Mouse (Mus musculus) CH12.LX (cell line): ENCODE data around the gene Sestd1. TPM values are rescaled to one million over a fixed set of nuclear protein-coding genes. Genes with fewer than 3 reads are reported as not detected.

Experiments
- DNase-seq: peaks from one replicate; pipeline ENCODE4 v3.0.0-alpha.2; 2013; ENCODE audit errors: extremely low read depth
- H3K27ac ChIP-seq: 2 replicates; pipeline ENCODE4 v1.5.1; 2012; ENCODE audit warnings: low read depth, mild to moderate bottlenecking, control low read depth, moderate library complexity; ENCODE audit not compliant: insufficient read depth
- H3K27me3 ChIP-seq: replicated peaks from 2 replicates; pipeline ENCODE3; 2012; ENCODE audit warnings: inconsistent platforms
- H3K36me3 ChIP-seq, 2 experiments: replicated peaks in 1 of 2; 2 replicates each; pipeline versions ENCODE3 to v1.6.1; 2012; ENCODE audit warnings: inconsistent platforms in 1 of 2, low read length in 1 of 2, mild to moderate bottlenecking in 1 of 2, mixed read lengths in 1 of 2, moderate library complexity in 1 of 2; ENCODE audit not compliant: control insufficient read depth in 1 of 2, insufficient read depth in 1 of 2
- H3K4me1 ChIP-seq, 2 experiments: 2 replicates each; pipeline ENCODE4 v1.6.1; 2012; ENCODE audit warnings: inconsistent platforms in 1 of 2, moderate library complexity in 1 of 2; ENCODE audit not compliant: insufficient read depth in 2 of 2, control insufficient read depth in 1 of 2
- H3K4me2 ChIP-seq: 2 replicates; pipeline ENCODE4 v1.6.1; 2012; ENCODE audit warnings: low read depth, mild to moderate bottlenecking, control low read depth; ENCODE audit not compliant: poor library complexity, insufficient read depth, severe bottlenecking
- H3K4me3 ChIP-seq, 3 experiments: fragments of 150-350 bp in 1 of 3; sonication (generic) in 1 of 3; replicated peaks in 1 of 3; 2 replicates each; pipeline versions ENCODE3 to v1.5.1; 2011 to 2012; ENCODE audit warnings: low read depth in 2 of 3, low read length in 2 of 3, mild to moderate bottlenecking in 2 of 3, moderate library complexity in 2 of 3, control low read depth in 1 of 3, improper control_type of control experiment in 1 of 3, inconsistent platforms in 1 of 3, mixed read lengths in 1 of 3; ENCODE audit not compliant: poor library complexity in 1 of 3
- H3K79me2 ChIP-seq: replicated peaks from 2 replicates; pipeline ENCODE4 v1.6.1; 2012; ENCODE audit warnings: mild to moderate bottlenecking, moderate library complexity; ENCODE audit not compliant: control insufficient read depth, poor library complexity, insufficient read depth, severe bottlenecking; ENCODE audit errors: extremely low read depth
- H3K9ac ChIP-seq: 2 replicates; pipeline ENCODE4 v1.6.1; 2012; ENCODE audit warnings: low read depth, mild to moderate bottlenecking, control low read depth, moderate library complexity; ENCODE audit not compliant: insufficient read depth
- H3K9me3 ChIP-seq: replicated peaks from 2 replicates; pipeline ENCODE3; 2012; ENCODE audit warnings: low read length, inconsistent platforms, mixed read lengths
- BHLHE40 ChIP-seq: IDR thresholded peaks from 2 replicates; pipeline ENCODE4 v1.6.1; 2011; ENCODE audit warnings: mild to moderate bottlenecking, low read depth, low read length, improper control_type of control experiment
- CHD2 ChIP-seq: IDR thresholded peaks from 2 replicates; pipeline ENCODE4 v1.6.1; 2011; ENCODE audit warnings: low read length, improper control_type of control experiment
- EP300 ChIP-seq: IDR thresholded peaks from 2 replicates; pipeline ENCODE4 v1.6.1; 2011; ENCODE audit warnings: low read length, improper control_type of control experiment
- ETS1 ChIP-seq: conservative IDR thresholded peaks from 2 replicates; pipeline ENCODE4 v1.6.1; 2012; ENCODE audit warnings: low read depth, mild to moderate bottlenecking, inconsistent platforms, low read length, improper control_type of control experiment, moderate library complexity
- GABPA ChIP-seq: IDR thresholded peaks from 2 replicates; pipeline ENCODE4 v1.6.1; 2012; ENCODE audit warnings: low read depth, low read length, improper control_type of control experiment, inconsistent platforms; ENCODE audit not compliant: insufficient replicate concordance
- HCFC1 ChIP-seq: IDR thresholded peaks from 2 replicates; pipeline ENCODE4 v1.6.1; 2012; ENCODE audit warnings: low read depth, mild to moderate bottlenecking, inconsistent platforms, low read length, improper control_type of control experiment
- IRF4 ChIP-seq: IDR thresholded peaks from 2 replicates; pipeline ENCODE4 v1.6.1; 2014; ENCODE audit warnings: low read depth, mild to moderate bottlenecking, inconsistent platforms, low read length, improper control_type of control experiment
- JUN ChIP-seq: IDR thresholded peaks from 2 replicates; pipeline ENCODE4 v1.6.1; 2011; ENCODE audit warnings: low read depth, mild to moderate bottlenecking, low read length, improper control_type of control experiment, moderate library complexity; ENCODE audit not compliant: insufficient read depth
- JUND ChIP-seq: conservative IDR thresholded peaks from 2 replicates; pipeline ENCODE4 v1.6.1; 2011; ENCODE audit warnings: low read depth, low read length, improper control_type of control experiment
- MAX ChIP-seq: IDR thresholded peaks from 2 replicates; pipeline ENCODE4 v1.6.1; 2011; ENCODE audit warnings: low read length, improper control_type of control experiment
- MYC ChIP-seq: IDR thresholded peaks from 2 replicates; pipeline ENCODE4 v1.6.1; 2011; ENCODE audit warnings: low read depth, mild to moderate bottlenecking, improper control_type of control experiment, low read length
- NRF1 ChIP-seq: IDR thresholded peaks from 2 replicates; pipeline ENCODE4 v1.6.1; 2014; ENCODE audit warnings: low read depth, mild to moderate bottlenecking, inconsistent platforms, low read length, improper control_type of control experiment, moderate library complexity
- PAX5 ChIP-seq: IDR thresholded peaks from 2 replicates; pipeline ENCODE4 v1.6.1; 2012; ENCODE audit warnings: low read length, inconsistent platforms, mixed read lengths
- RAD21 ChIP-seq: IDR thresholded peaks from 2 replicates; pipeline ENCODE4 v1.6.1; 2011; ENCODE audit warnings: low read depth, mild to moderate bottlenecking, low read length, improper control_type of control experiment, moderate library complexity
- SIN3A ChIP-seq: IDR thresholded peaks from 2 replicates; pipeline ENCODE4 v1.6.1; 2012; ENCODE audit warnings: low read length, improper control_type of control experiment, inconsistent platforms
- UBTF ChIP-seq: IDR thresholded peaks from 2 replicates; pipeline ENCODE4 v1.6.1; 2012; ENCODE audit warnings: low read depth, mild to moderate bottlenecking, inconsistent platforms, low read length, improper control_type of control experiment, moderate library complexity
- dilution Hi-C: fragments of 300-500 bp; cut with MboI; formaldehyde crosslinking; loops from 2 replicates; pipeline ENCODE4 v1.14.3; 2020; ENCODE audit warnings: low sequenced_read_pairs; ENCODE audit not compliant: extremely low pct_unique_long_range_greater_than_20kb, extremely low pct_ligation_motif_present
- in situ Hi-C: fragments of 300-500 bp; cut with MboI; formaldehyde crosslinking; loops from 3 replicates; pipeline ENCODE4 v1.14.3; 2019; ENCODE audit warnings: low sequenced_read_pairs, low pct_ligation_motif_present, low pct_unique_long_range_greater_than_20kb, mixed read lengths
- polyA plus RNA-seq: library from polyadenylated mRNA; unstranded; fragments of >175 nt; gene quantifications from 2 replicates; pipeline ENCODE4 v1.2.1, GENCODE M21; 2012; ENCODE audit warnings: low read depth; ENCODE audit not compliant: insufficient read length
- total RNA-seq, 2 experiments: library from RNA; depleted of rRNA; stranded (reverse); fragments of 300-350 nt in 1 of 2; fragments of >200 nt in 1 of 2; gene quantifications; 2 replicates each; pipeline ENCODE4 v1.2.3; 2012 to 2014

The Sestd1 gene
- total and polyA plus RNA-seq, 3 experiments: not detected

DNA sequence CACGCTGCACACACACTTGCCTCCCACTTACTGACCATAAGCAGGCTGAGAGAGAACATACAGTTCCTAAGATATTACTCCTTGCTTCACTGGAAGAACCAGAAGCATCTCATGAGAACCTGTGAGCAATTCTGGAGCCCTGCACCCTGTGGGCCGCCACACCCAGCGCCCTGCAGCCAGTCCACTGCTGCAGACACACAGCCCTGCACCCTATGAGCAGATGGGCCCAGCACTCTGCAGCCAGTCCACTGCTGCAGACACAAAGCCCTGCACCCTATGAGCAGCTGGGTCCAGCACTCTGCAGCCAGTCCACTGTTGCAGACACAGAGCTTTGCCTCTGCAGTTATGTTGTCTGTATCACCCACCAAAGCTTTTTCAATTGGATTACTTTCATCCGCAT, 80.0 kb downstream of the Sestd1 start:
- in situ Hi-C loops: no loop called here
- no peak overlapping the region for H3K9ac ChIP-seq
- no peaks in the 10 kb centered on the region for H3K79me2 ChIP-seq
- no peaks in the 10 kb centered on the region for H3K4me1 ChIP-seq
- dilution Hi-C loops: no loop called here
- no peak for TF ChIP-seq NRF1
- no peak for TF ChIP-seq MAX
- TF ChIP-seq BHLHE40: no peak
- H3K27me3 ChIP-seq: no peaks in the 10 kb centered on the region
- no peak overlapping the region for H3K27ac ChIP-seq
- DNase-seq: no peak
- H3K9me3 ChIP-seq: peaks cover 55% of the 10 kb centered on the region
- H3K36me3 ChIP-seq: no peaks in the 10 kb centered on the region
- no peak overlapping the region for H3K4me2 ChIP-seq
- H3K4me3 ChIP-seq: no peak overlapping the region

DNA sequence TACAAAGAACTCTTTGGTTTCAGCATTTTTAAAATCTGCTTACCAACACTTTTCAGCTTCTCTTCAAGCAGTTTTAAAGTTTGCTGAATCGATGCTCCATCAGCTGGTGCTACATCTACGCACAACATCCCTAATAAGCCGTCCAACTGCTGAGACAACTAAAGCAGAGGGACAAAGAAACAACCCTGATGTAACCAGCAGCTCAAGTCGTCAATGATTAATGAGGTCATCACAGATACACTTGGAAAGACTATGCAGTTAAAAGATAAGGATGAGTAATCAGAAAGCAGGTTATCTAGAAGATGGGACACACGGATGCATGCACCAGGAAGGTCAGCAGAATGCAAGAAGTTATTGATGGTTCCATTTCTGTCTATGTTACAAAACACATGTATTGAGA, 82.1 kb downstream of the Sestd1 start:
- H3K4me1 ChIP-seq: no peaks in the 10 kb centered on the region
- H3K36me3 ChIP-seq: no peaks in the 10 kb centered on the region
- H3K4me3 ChIP-seq: no peak overlapping the region
- no peaks in the 10 kb centered on the region for H3K79me2 ChIP-seq
- in situ Hi-C loops: no loop called here
- dilution Hi-C loops: no loop called here
- no peak overlapping the region for H3K27ac ChIP-seq
- no peak overlapping the region for H3K9ac ChIP-seq
- no peak for DNase-seq
- H3K27me3 ChIP-seq: no peaks in the 10 kb centered on the region
- H3K4me2 ChIP-seq: no peak overlapping the region
- H3K9me3 ChIP-seq: peaks cover 67% of the 10 kb centered on the region
- TF ChIP-seq IRF4 (no peak), GABPA (no peak), EP300 (no peak), MYC (no peak), BHLHE40 (no peak), JUND (no peak), PAX5 (no peak), JUN (no peak), CHD2 (no peak), UBTF (no peak), SIN3A (no peak), HCFC1 (no peak), RAD21 (no peak), ETS1 (no peak)
- TF ChIP-seq, all 38 proteins: peak for 0
